Mouse (Mus musculus) thymus, adult 2 months (tissue): ENCODE results near the gene Nudcd3. TPM values are rescaled to one million over a fixed set of nuclear protein-coding genes. Genes with fewer than 3 reads are reported as not detected.

ENCODE experiments used
- DNase-seq: peaks from one replicate; pipeline ENCODE4 v3.0.0; 2021
- H3K27ac ChIP-seq: fragments of 200-500 bp; 2 replicates; pipeline ENCODE4 v1.5.1; 2012; ENCODE audit warnings: low read length, control low read depth; ENCODE audit not compliant: control insufficient read depth, insufficient read depth
- H3K27me3 ChIP-seq: fragments of 200-500 bp; 2 replicates; pipeline ENCODE4 v1.6.1; 2012; ENCODE audit warnings: mild to moderate bottlenecking, low read length, moderate library complexity, mixed read lengths; ENCODE audit not compliant: control insufficient read depth, insufficient read depth
- H3K36me3 ChIP-seq: fragments of 200-500 bp; 2 replicates; pipeline ENCODE4 v1.6.1; 2012; ENCODE audit warnings: mild to moderate bottlenecking, low read length, moderate library complexity; ENCODE audit not compliant: control insufficient read depth, insufficient read depth
- H3K4me1 ChIP-seq: fragments of 200-500 bp; replicated peaks from 2 replicates; pipeline ENCODE4 v1.6.1; 2012; ENCODE audit warnings: low read length; ENCODE audit not compliant: control insufficient read depth, insufficient read depth
- H3K4me3 ChIP-seq: fragments of 200-500 bp; 2 replicates; pipeline ENCODE4 v1.5.1; 2012; ENCODE audit warnings: mild to moderate bottlenecking, low read length, control low read depth, moderate library complexity; ENCODE audit not compliant: control insufficient read depth, insufficient read depth
- CTCF ChIP-seq: fragments of 200-500 bp; IDR thresholded peaks from 2 replicates; pipeline ENCODE4 v1.5.1; 2012; ENCODE audit warnings: mild to moderate bottlenecking, control low read depth, low read length, moderate library complexity, borderline replicate concordance; ENCODE audit not compliant: control insufficient read depth, poor library complexity, insufficient read depth; ENCODE audit errors: extremely low read depth
- POLR2A ChIP-seq: fragments of 200-500 bp; IDR thresholded peaks from 2 replicates; pipeline ENCODE4 v1.6.1; 2012; ENCODE audit warnings: mild to moderate bottlenecking, low read length, control low read depth, moderate library complexity; ENCODE audit not compliant: control insufficient read depth, poor library complexity, insufficient read depth; ENCODE audit errors: extremely low read depth
- WGBS: fragments of 180-500 bp; shearing (Covaris S2); methylation state at CpG from one replicate; pipeline ENCODE4 v1.1.7; 2018; 5-methylcytosine and 5-hydroxymethylcytosine counted together
- polyA plus RNA-seq: library from polyadenylated mRNA; depleted of rRNA; stranded (reverse); fragments of >200 nt; gene quantifications from 2 replicates; pipeline ENCODE4 v1.2.3, GENCODE M21; 2012

Nudcd3 gene
- polyA plus RNA-seq, 1 experiment, result 62.2 TPM

- TF ChIP-seq POLR2A, result no peak
- no peak for TF ChIP-seq CTCF
- H3K4me3 ChIP-seq, result no peak overlapping the region
- 96% methylated on average over 6 of the region's 6 CpGs for WGBS
- H3K27me3 ChIP-seq, result no peaks in the 10 kb centered on the region
- H3K36me3 ChIP-seq, result peaks cover 14% of the 10 kb centered on the region; the same call in 1 of the 2 replicates
- H3K4me1 ChIP-seq, result no peaks in the 10 kb centered on the region
- H3K27ac ChIP-seq, result no peak overlapping the region
- DNase-seq, result no peak
Measured at GRCm38 (mm10) chr11:6120001-6120400, 80.2 kb downstream of the Nudcd3 start.

GRCm38 (mm10) chr11:6119312-6119711 lies 80.9 kb downstream of the Nudcd3 start:
- no peak for DNase-seq
- TF ChIP-seq POLR2A (no peak), CTCF (no peak)
- 95% methylated on average over 11 of the region's 11 CpGs for WGBS

GRCm38 (mm10) chr11:6117956-6118355 lies 82.3 kb downstream of the Nudcd3 start:
- H3K27me3 ChIP-seq, result no peaks in the 10 kb centered on the region
- H3K4me3 ChIP-seq, result no peak overlapping the region
- no peak for TF ChIP-seq CTCF
- no peak for TF ChIP-seq POLR2A
- no peak for DNase-seq
- 96% methylated on average over 2 of the region's 2 CpGs for WGBS
- no peaks in the 10 kb centered on the region for H3K4me1 ChIP-seq
- H3K36me3 ChIP-seq, result peaks cover 18% of the 10 kb centered on the region; the same call in 1 of the 2 replicates
- no peak overlapping the region for H3K27ac ChIP-seq

More at GRCm38 (mm10) chr11:6119312-6119711, 80.9 kb downstream of the Nudcd3 start:
- Histone ChIP-seq H3K36me3 (peaks cover 14% of the 10 kb centered on the region; the same call in 1 of the 2 replicates), H3K4me1 (no peaks in the 10 kb centered on the region), H3K27me3 (no peaks in the 10 kb centered on the region), H3K27ac (no peak overlapping the region), H3K4me3 (no peak overlapping the region)

DNA sequence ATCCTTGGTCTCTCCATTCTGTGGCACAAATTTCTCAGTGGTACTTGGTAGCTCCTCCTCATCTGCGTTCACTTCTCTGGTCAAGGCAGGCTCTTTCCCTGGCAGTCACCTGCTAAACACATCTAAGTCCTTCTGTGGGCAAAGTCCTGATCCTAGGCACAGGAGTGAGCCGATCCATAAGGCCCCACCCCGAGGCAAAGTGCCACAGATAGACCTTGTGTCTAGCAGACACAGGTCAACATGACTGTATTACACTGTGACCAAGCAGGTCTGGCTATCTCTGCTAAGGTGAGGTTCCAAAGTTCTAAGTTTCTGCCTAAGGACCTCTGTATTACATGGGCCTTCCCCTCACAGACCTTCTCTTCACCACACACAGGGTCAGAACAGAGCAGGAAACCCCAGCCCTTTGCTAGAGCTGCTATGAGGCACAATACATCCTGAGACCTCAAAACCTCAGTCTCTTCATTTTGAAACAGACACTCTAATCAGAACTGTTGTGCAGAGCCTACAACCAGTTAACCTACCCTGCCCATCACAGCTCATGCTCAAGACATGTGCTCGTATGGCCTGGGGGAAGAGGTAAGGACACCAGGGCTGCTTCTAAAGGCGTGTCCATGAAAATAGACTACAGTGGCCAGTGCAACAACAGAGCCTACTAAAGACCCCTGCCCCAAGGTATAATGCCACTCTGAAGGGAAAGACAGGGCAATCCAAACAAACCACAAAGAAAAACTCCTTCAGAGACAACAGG lies 88.3 kb downstream of the Nudcd3 start:
- H3K4me1 ChIP-seq, result peaks cover 10% of the 10 kb centered on the region
- TF ChIP-seq CTCF (no peak), POLR2A (no peak)
- H3K27me3 ChIP-seq, result no peaks in the 10 kb centered on the region
- H3K36me3 ChIP-seq, result peaks cover 30% of the 10 kb centered on the region
- no peak overlapping the region for H3K4me3 ChIP-seq
- WGBS, result 95% methylated on average over 5 of the region's 5 CpGs
- H3K27ac ChIP-seq, result no peak overlapping the region
- DNase-seq, result no peak

- H3K27me3 ChIP-seq, result no peaks in the 10 kb centered on the region
- H3K4me1 ChIP-seq, result peaks cover 10% of the 10 kb centered on the region
- no peak for DNase-seq
- no peak overlapping the region for H3K4me3 ChIP-seq
- no peak overlapping the region for H3K27ac ChIP-seq
- peaks cover 36% of the 10 kb centered on the region for H3K36me3 ChIP-seq
- TF ChIP-seq POLR2A (no peak), CTCF (no peak)
Measured at GRCm38 (mm10) chr11:6109990-6110389, 90.2 kb downstream of the Nudcd3 start.

DNA sequence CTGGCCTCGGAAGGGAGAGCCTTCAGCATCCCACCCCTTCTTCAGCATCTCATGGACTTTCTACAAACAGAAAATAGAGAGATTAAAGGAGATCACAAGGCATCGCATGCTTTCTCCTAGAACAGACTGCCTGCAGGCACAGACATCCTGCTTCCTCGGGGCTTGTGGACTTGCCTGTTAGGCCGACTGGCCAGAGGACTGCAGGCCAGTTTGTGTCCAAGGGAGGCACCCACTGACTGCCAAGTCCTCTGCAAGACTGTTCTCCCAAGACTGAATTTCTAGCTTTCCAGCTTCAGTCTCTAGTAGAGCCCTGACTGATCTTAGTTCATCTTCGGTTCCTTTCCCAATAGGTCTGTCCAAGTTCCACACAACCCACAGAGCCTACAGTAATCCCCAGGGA lies 91.9 kb downstream of the Nudcd3 start:
- no peak overlapping the region for H3K4me3 ChIP-seq
- no peak for TF ChIP-seq CTCF
- H3K27ac ChIP-seq, result no peak overlapping the region
- no peaks in the 10 kb centered on the region for H3K27me3 ChIP-seq
- 96% methylated on average over 5 of the region's 5 CpGs for WGBS
- peaks cover 10% of the 10 kb centered on the region for H3K4me1 ChIP-seq
- DNase-seq, result no peak
- peaks cover 31% of the 10 kb centered on the region for H3K36me3 ChIP-seq

DNA sequence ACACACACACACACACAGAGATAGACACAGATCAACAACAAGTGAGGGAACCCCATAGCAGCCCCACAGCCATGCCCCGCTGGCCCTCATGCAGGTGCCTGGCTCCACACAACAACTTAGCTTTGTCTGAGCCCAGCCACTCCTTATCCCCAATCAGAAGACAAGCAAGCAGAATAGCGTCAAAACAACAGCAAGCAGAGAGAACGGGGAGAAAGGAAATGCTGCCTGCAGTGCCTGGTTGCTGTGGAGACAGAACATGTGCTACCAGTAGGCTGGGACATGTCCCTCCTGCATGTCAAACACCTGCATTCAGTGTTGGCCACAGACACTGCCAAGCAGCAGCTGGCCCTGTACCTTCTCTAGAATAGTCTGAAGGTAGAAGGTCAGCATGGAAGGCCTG lies 92.5 kb downstream of the Nudcd3 start:
- 54% methylated on average over 3 of the region's 3 CpGs for WGBS
- H3K27ac ChIP-seq, result peak overlapping the region; percentile 2; the same call in 1 of the 2 replicates
- H3K4me1 ChIP-seq, result peaks cover 10% of the 10 kb centered on the region
- no peak overlapping the region for H3K4me3 ChIP-seq
- peaks cover 31% of the 10 kb centered on the region for H3K36me3 ChIP-seq
- H3K27me3 ChIP-seq, result no peaks in the 10 kb centered on the region
- no peak for TF ChIP-seq CTCF
- no peak for TF ChIP-seq POLR2A
- DNase-seq, result peak; percentile 41
